Mouse (Mus musculus) small intestine, adult 2 months (tissue): ENCODE results near the gene Ccdc153.

Experiments used
- CTCF ChIP-seq: fragments of 200-500 bp; IDR thresholded peaks from 2 replicates; pipeline ENCODE4 v1.5.1; 2012; ENCODE audit warnings: low read depth, mild to moderate bottlenecking, control low read depth, inconsistent platforms, low read length, moderate library complexity, mixed read lengths; ENCODE audit not compliant: insufficient replicate concordance, insufficient read length; ENCODE audit errors: extremely low read depth
- POLR2A ChIP-seq: fragments of 200-500 bp; IDR thresholded peaks from 2 replicates; pipeline ENCODE4 v1.6.1; 2012; ENCODE audit warnings: low read depth, mild to moderate bottlenecking, control low read depth, inconsistent platforms, low read length, moderate library complexity

GRCm38 (mm10) chr9:44259014-44259413 lies 18.5 kb downstream of the Ccdc153 start:
- no peak for TF ChIP-seq CTCF
- TF ChIP-seq POLR2A, result no peak
